Mouse (Mus musculus): ENCODE results near the gene Gm36864.

- no peak for TF ChIP-seq POLR2A (IDR thresholded peaks at IDR 0.05; ENCODE audit: low read depth, low read length)
- TF ChIP-seq CTCF (IDR thresholded peaks at IDR 0.05; ENCODE audit: borderline replicate concordance, insufficient read depth, low read length): no peak
These were observed 55.0 kb downstream of the Gm36864 start for GRCm38 (mm10) chr7:44290986-44291385.
